Mouse (Mus musculus) 416B (cell line): ENCODE measurements around the gene Gins3.
"Not testable (repeated sequence)": the region's sequence is repeated elsewhere in the genome, so short reads cannot be mapped to it uniquely, and the experiment has no call there.

Source experiments
- DNase-seq: peaks from one replicate; pipeline ENCODE4 v3.0.0; 2011; ENCODE audit warnings: low read depth

The Gins3 gene

DNA sequence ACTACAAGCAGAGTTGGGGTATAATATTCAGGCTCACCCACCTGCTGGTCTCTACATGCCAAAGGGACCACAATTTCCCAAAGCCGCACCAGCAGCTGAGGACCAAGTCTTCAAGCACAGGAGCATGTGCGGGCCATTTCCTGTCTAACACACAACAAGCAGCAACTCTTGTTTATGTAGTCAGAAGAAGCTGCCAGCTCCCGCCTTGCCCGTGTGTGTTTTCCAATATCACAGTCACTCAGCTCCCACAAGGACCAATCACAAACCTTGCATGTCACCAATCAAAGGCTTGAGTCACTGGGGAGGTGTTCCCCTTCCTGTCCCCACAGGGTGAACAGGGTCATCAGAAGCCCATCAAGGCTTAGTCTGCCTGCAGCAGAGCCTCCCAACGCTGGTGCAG, 20.1 kb downstream of the Gins3 start:
- peak; percentile 8 for DNase-seq

- no peak for DNase-seq
Observed at GRCm38 (mm10) chr8:95655831-95656230, 22.6 kb downstream of the Gins3 start.

GRCm38 (mm10) chr8:95656316-95657002, 23.2 kb downstream of the Gins3 start:
- no peak for DNase-seq

GRCm38 (mm10) chr8:95657523-95657922, 24.3 kb downstream of the Gins3 start:
- DNase-seq = no peak

DNA sequence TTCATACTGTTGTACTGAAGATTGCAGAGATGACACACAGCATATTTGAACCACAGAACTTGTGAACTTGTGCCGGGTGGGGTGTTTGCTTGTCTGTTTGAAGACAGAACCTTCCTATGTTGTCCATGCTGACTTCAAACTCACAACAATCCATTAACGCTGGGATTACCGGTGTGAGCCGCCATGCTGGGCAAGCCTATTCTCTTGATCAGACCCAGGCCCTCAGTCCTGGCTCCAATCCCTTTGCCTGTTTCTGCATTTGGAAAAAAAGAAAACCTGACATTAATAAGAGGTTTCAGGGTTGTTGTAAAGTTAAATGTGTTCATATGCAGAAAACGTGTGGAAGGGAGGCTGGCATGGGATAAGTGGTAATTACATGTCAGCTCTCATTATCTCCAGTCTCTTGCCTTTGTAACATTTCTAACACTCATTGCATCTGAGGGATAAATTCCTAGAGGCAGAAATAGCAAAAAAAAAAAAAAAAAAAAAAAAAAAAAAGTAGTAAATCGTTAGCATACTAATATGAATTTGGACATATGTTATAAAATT, 27.2 kb downstream of the Gins3 start:
- no peak for DNase-seq

- no peak for DNase-seq
Observed at GRCm38 (mm10) chr8:95661085-95661484, 27.8 kb downstream of the Gins3 start.

GRCm38 (mm10) chr8:95661575-95661974, 28.3 kb downstream of the Gins3 start:
- DNase-seq = no peak

- peak; percentile 12 for DNase-seq
Observed at GRCm38 (mm10) chr8:95662885-95663598, 29.8 kb downstream of the Gins3 start.

DNA sequence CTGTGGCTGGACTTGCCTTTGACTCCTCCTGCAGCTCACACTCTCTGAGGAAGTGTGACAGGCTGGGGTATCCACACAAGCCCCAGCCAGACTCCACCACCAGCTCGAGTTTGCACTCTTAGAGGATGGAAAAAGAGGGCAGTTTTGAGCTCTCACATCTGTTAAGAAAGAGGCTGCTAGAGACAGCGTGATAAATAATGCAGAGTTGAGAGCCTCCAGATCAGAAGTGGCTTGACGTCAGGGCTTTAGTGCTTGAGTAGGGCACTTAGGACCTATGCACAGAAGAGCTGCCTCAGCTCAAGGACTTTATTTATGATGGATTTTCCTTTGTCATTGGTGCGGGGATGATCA, 30.3 kb downstream of the Gins3 start:
- DNase-seq = no peak

DNA sequence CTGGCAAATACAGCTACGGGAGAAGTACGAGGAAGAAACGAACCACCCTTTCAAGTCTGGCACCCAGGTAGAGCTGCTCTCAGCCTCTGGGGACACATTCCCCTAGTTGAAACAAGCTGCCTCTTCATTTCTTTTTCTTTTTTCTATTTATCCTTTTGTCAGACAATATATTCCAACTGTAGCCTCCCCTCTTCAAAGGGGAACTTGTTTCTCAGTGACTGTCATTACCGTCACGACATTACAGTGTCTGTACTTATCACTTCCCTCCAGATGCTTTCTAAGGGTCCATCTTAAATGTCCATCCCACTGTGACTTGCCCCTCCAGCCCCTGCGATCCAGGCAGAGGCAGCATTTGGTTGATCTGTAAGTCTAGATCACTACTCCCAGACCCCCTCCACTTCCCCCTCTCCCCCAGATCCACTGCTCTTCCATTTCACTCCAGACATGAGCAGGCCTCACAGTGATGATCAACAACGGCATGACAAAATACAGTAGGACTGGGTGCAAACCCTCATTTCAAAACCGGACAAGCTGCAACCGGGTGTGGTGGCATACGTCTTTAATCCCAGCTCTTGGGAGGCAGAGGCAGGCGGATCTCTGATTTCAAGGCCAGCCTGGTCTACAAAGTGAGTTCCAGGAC, 32.7 kb downstream of the Gins3 start:
- DNase-seq = not testable (repeated sequence)

- no peak for DNase-seq
Observed at GRCm38 (mm10) chr8:95668163-95668958, 35.1 kb downstream of the Gins3 start.

GRCm38 (mm10) chr8:95669967-95670366, 36.7 kb downstream of the Gins3 start:
- no peak for DNase-seq

- DNase-seq = no peak
Observed at GRCm38 (mm10) chr8:95671861-95672260, 38.6 kb downstream of the Gins3 start.

DNA sequence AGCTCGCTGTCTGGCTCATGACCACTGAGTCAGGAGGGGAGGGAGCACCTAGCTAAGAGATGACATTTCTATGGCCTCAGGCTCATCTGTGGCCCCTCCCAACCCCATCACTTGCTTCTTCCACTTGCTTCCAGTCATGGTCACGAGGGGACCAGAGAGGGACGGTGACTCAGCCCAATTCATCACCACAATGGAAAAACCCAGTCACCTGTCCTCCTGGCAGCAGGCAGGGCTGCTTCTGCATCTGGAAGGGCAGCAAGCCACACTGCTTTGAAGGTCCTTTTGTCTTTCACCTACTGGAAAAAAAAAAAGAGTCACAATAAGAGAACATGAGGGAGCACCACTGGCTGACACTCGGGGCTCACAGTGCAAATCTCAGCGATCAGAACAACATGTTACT, 39.6 kb downstream of the Gins3 start:
- DNase-seq = peak; percentile 51

GRCm38 (mm10) chr8:95676631-95677030, 43.4 kb downstream of the Gins3 start, which contains the start of gene Ndrg4:
Gene Ndrg4, plus strand, starts transcription at chr8:95676980.
- DNase-seq = no peak

DNA sequence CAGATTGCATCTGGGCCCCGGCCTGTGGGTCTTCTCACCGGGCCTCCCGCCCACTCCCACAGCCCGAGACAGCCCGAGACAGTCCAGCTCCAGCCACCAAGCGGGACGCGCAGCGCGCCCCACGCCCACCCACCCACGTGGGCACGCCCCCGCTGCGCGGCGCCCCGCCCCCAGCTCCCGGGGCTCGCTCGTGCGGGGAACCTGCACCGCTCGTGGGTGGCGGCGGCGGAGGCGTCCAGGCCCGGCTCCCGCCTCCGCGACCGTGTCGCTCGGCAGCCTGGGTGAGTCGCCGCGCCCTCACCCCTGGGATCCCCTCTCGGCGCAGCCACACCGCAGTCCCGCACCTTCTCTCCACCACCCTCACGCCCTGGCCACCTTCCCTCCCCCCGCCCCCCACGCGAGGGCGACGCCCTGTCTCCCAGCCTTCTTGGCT, 44.4 kb downstream of the Gins3 start:
- DNase-seq = no peak

GRCm38 (mm10) chr8:95678024-95678611, 44.9 kb downstream of the Gins3 start:
- no peak for DNase-seq

DNA sequence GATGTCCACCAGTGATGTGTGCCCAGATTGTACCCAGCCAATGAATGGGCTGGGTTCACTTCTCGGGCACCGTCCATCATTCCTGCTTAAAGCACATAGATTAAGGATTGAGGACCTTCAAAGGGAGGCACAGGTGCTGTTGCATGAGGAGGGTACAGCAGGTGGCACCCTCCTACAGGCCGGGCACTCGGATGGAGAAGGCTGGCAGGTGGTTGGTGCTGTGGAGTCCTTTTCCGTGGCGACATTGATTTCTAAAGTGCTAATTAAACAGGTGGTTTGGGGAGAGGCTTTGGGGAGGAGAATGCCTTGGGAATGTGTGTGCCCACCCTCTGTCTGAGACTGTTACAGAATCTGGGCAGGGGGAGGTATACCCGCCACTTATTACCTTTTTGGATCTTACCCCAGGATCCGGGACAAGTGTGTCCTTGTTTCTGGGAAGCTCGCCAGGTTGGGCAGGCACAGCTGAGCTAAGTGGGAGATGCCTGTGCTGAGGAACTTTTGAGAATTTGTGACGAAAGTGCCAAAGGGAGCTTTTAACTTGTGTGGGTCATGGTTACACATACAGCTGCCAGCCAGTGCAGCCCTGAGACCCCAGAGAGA, 54.9 kb downstream of the Gins3 start:
- DNase-seq = no peak

DNA sequence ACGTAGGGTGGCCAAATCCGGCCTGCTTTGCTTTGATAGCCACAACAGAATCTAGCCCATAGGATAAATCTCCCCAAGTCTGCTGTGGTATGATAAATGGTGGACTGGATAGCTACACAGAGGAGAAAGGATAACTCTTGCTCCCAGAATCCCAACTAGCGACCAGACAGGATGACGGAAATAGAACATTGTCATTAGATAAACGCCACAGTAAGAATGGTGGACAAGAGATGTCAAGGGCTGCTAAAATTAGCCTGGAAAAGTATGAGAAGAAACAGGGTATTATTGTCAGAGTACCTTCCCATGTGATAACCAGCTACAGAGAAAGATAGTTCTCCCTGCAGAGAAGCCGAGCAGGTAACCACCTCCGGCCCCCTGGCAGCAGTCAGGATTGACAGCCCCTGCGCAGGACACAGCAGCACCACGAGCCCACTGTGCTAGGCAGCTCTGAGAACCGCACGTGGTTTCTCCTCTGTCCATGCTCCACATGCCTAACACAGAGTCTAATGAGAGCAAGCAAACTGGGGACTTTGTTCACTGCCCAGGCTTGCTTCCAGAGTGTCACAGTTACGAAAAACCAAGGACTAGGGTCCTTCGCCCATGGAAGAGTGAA, 57.8 kb downstream of the Gins3 start:
- no peak for DNase-seq

DNA sequence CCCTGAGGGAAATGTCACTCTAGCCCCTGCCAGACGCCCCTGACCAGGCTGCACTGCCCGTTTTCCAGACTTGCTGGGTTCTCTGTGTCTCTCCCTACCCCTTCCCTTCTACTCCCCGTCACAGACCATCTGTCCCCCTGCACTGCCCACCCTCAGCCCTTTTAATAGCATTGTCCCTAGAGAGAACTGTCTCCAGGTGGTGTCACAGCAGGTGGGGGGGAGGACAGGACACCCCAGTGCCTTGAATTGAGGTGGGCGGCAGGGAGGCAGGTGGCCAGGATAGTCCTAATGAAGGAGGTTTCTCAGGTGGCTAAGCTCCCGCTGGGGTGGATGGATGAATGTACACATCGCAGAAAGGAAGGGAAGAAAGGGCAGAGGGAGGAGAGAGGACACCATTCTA, 61.4 kb downstream of the Gins3 start:
- DNase-seq = no peak
